Mouse (Mus musculus) embryonic facial prominence, embryonic 11.5 days (tissue): Measurements from ENCODE around the gene Xpo4. TPM values are rescaled to one million over a fixed set of nuclear protein-coding genes. Genes with fewer than 3 reads are reported as not detected.
A peak's percentile ranks its signal among the peaks of the same experiment; 100 is the strongest.

Experiments
- ATAC-seq: fragments of 200-750 bp; cut with Nextera tagmentation; replicated peaks from 2 replicates; pipeline ENCODE4 v1.8.0; 2017; ENCODE audit warnings: low read depth; ENCODE audit not compliant: insufficient number of reproducible peaks, low FRiP score, low TSS enrichment
- DNase-seq: peaks from one replicate; pipeline ENCODE4 v3.0.0-alpha.2; 2015; ENCODE audit warnings: low spot score
- H3K27ac ChIP-seq: fragments of 300-500 bp; sonication (generic); replicated peaks from 2 replicates; pipeline ENCODE4 v1.5.1; 2014; ENCODE audit warnings: mild to moderate bottlenecking, low read depth, low read length, control low read depth
- H3K27me3 ChIP-seq: fragments of 300-500 bp; sonication (generic); 2 replicates; pipeline ENCODE4 v1.6.1; 2014; ENCODE audit warnings: mild to moderate bottlenecking, low read length, moderate library complexity, mixed read lengths; ENCODE audit not compliant: control insufficient read depth, insufficient read depth
- H3K36me3 ChIP-seq: fragments of 300-500 bp; sonication (generic); replicated peaks from 2 replicates; pipeline ENCODE4 v1.6.1; 2014; ENCODE audit warnings: low read depth, mild to moderate bottlenecking, low read length, moderate library complexity, mixed read lengths; ENCODE audit not compliant: control insufficient read depth, insufficient read depth
- H3K4me1 ChIP-seq: fragments of 300-500 bp; sonication (generic); 2 replicates; pipeline ENCODE4 v1.6.1; 2014; ENCODE audit warnings: low read length, mixed read lengths; ENCODE audit not compliant: control insufficient read depth, insufficient read depth
- H3K4me2 ChIP-seq: fragments of 300-500 bp; sonication (generic); 2 replicates; pipeline ENCODE4 v1.6.1; 2014; ENCODE audit warnings: low read depth, mild to moderate bottlenecking, control low read depth, low read length, moderate library complexity
- H3K4me3 ChIP-seq: fragments of 300-500 bp; sonication (generic); 2 replicates; pipeline ENCODE4 v1.5.1; 2014; ENCODE audit warnings: low read depth, low read length, control low read depth
- H3K9ac ChIP-seq: fragments of 300-500 bp; sonication (generic); replicated peaks from 2 replicates; pipeline ENCODE4 v1.6.1; 2014; ENCODE audit warnings: mild to moderate bottlenecking, control low read depth, low read length
- H3K9me3 ChIP-seq: fragments of 300-500 bp; sonication (generic); replicated peaks from 2 replicates; pipeline ENCODE4 v1.6.1; 2016; ENCODE audit warnings: mild to moderate bottlenecking, low read length, inconsistent platforms, mixed read lengths; ENCODE audit not compliant: control insufficient read depth
- WGBS: fragments of 180-500 bp; shearing (Covaris S2); extraction: QIAGEN DNeasy Blood & Tissue Kit; methylation state at CpG from one replicate; pipeline ENCODE4 v1.1.7; 2014; 5-methylcytosine and 5-hydroxymethylcytosine counted together
- polyA plus RNA-seq: library from polyadenylated mRNA; unstranded; fragments of >200 nt; fragmentation: Nextera tagmentation; extraction: Ambion mirVana; gene quantifications from 2 replicates; pipeline ENCODE4 v1.2.1, GENCODE M21; 2014

Xpo4 gene
- polyA plus RNA-seq, 1 experiment from 2014 or later: 37.0 TPM

DNA sequence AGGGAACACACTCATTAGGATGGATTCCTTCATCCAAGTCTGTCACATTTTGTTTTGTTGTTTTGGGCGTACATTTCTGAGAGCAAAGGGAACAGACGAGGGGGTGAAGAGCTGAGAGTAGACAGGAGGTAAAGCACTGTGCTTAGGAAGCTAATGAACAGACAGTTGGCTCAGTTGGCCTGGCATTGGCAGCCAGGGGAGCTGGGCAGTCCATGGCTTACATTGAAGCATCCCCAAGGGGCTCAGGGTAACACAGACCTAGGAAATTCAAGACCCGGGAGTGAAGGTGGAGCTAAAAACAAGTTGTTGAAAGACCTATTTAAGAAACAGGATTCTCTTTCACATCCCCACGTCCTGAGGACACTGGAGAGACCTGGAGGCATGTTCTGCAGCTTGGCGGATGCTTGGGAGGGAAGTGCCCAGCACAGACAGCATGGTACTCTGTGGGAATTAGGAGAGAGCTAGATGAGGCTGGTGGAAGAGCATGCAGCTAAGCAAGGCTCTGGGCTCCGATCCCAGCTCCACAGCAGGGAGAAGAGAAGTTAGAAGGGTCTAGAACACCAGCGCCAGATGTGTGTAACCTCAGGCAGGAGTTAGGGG is 109.7 kb downstream of the Xpo4 start:
- Histone ChIP-seq H3K27ac (no peak overlapping the region), H3K9ac (no peak overlapping the region), H3K4me1 (no peaks in the 10 kb centered on the region), H3K36me3 (no peaks in the 10 kb centered on the region), H3K27me3 (no peaks in the 10 kb centered on the region), H3K9me3 (no peaks in the 10 kb centered on the region), H3K4me2 (no peak overlapping the region), H3K4me3 (no peak overlapping the region)
- DNase-seq (no peak), ATAC-seq (no peak)
- 78% methylated on average over 7 of the region's 7 CpGs for WGBS

DNA sequence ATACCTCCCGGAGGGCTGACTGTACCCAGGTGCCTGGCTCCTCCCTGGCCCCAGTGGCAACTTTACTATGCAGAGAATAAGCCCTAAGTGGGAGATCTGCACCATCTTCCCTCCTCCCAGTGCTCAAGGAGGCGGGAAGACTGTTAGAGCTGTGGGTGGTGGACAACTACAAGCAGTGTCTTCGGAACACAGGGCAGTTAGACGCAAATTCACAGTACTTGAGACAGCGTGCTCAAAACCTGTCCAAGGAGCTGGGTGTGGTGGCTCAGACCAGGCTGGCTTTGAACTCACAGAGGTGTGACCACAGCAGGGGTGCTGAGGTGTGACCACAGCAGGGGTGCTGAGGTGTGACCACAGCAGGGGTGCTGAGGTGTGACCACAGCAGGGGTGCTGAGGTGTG is 110.8 kb downstream of the Xpo4 start:
- H3K4me3 ChIP-seq: no peak overlapping the region
- DNase-seq: no peak
- H3K27ac ChIP-seq: no peak overlapping the region
- H3K4me2 ChIP-seq: no peak overlapping the region
- H3K27me3 ChIP-seq: no peaks in the 10 kb centered on the region
- ATAC-seq: no peak
- H3K9me3 ChIP-seq: no peaks in the 10 kb centered on the region
- WGBS: 86% methylated on average over 5 of the region's 5 CpGs
- H3K4me1 ChIP-seq: no peaks in the 10 kb centered on the region
- no peak overlapping the region for H3K9ac ChIP-seq
- H3K36me3 ChIP-seq: no peaks in the 10 kb centered on the region; the same call in 1 of the 2 replicates

DNA sequence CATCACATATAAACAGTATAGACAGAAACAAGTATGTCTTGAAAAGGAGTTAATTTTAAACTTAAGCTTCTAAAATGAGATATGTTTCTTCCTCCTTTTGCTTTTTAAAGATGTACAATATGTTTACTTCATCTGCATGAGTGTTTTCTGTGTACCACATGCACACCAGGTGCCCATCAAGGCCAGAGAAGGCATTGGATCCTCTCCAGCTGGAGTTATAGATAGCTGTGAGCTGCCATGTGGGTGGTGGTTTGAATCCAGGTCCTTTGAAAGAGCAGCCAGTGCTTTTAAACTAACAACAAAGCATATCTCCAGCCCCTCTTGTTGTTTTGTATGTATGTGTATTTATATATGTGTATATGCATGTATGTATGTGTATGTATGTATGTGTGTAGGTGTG is 112.3 kb downstream of the Xpo4 start:
- Histone ChIP-seq H3K4me1 (no peaks in the 10 kb centered on the region), H3K27me3 (no peaks in the 10 kb centered on the region), H3K4me3 (no peak overlapping the region), H3K36me3 (no peaks in the 10 kb centered on the region; the same call in 1 of the 2 replicates), H3K27ac (no peak overlapping the region), H3K9me3 (no peaks in the 10 kb centered on the region), H3K9ac (no peak overlapping the region), H3K4me2 (no peak overlapping the region)
- ATAC-seq: no peak
- DNase-seq: no peak

DNA sequence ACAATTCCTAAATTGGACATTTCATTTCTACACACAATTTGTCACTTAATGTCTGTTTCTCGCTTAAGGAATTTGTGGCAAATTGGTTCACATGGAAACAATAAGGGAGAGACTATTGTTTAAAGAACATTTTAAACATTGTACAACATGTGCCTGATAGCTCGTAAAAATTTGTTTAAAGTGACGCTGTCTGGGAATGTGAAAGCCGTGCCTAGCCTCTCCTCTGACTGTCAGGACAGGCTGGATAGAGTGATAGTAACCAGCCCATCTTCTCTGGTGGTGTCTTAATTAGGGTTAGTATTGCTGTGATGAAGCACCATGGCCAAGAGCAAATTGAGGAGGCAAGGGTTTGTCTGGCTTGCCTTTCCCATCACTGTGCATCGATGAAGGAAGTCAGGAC is 118.2 kb downstream of the Xpo4 start:
- Histone ChIP-seq H3K27ac (no peak overlapping the region), H3K36me3 (no peaks in the 10 kb centered on the region; the same call in 1 of the 2 replicates), H3K4me1 (peaks cover 2% of the 10 kb centered on the region; the same call in 1 of the 2 replicates), H3K4me3 (no peak overlapping the region), H3K4me2 (no peak overlapping the region), H3K9ac (no peak overlapping the region), H3K27me3 (no peaks in the 10 kb centered on the region), H3K9me3 (no peaks in the 10 kb centered on the region)
- WGBS: 78% methylated on average over 5 of the region's 5 CpGs
- DNase-seq (no peak), ATAC-seq (no peak)

DNA sequence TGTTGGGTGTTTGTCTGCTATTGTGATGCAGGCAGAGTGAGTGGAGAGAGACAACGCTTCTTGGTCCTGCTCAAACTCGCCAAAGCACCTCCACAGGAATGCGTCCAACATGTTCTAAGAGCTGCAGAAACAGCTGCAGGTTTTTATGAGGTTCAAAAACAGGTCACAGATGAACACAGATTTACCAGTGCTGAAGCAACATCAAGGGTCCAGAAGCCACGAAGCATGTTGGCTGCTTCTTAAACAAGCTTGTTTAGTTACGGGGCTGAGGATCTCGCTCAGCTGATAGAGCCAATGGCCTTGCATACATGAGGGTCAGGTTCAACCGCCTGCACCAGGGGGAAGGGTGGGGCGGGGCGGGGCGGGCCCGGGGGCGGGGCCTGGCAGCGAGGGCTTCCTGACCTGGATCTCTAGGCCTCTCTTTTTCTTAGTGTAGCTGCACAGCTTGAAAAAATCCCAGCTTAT is 118.6 kb downstream of the Xpo4 start:
- Histone ChIP-seq H3K4me2 (no peak overlapping the region), H3K4me1 (peaks cover 2% of the 10 kb centered on the region; the same call in 1 of the 2 replicates), H3K4me3 (no peak overlapping the region), H3K27ac (no peak overlapping the region), H3K36me3 (no peaks in the 10 kb centered on the region; the same call in 1 of the 2 replicates), H3K27me3 (no peaks in the 10 kb centered on the region), H3K9me3 (no peaks in the 10 kb centered on the region), H3K9ac (no peak overlapping the region)
- DNase-seq (peak; percentile 24), ATAC-seq (no peak; the same call in 1 of the 2 replicates)
- 23% methylated on average over 13 of the region's 13 CpGs for WGBS

DNA sequence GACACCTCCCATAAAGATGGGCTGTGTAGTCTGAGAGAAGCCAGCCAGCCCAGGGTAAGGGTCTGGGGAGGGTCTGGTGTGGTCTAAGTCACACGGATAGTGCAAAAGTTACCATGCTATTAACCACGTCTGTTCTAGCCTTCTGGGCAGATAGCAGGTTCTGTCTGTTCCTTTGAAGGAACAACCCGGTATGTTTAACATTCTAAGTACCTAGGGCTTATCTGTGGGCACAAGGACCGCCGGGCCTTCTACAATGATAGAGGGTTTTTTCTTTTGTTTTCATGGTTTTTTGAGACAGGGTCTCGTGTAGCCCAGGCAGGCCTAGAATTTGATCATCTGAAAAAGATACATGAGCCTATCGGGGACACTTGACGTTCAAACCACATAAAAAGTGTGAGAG is 119.1 kb downstream of the Xpo4 start:
- 85% methylated on average over 8 of the region's 8 CpGs for WGBS
- DNase-seq: no peak

DNA sequence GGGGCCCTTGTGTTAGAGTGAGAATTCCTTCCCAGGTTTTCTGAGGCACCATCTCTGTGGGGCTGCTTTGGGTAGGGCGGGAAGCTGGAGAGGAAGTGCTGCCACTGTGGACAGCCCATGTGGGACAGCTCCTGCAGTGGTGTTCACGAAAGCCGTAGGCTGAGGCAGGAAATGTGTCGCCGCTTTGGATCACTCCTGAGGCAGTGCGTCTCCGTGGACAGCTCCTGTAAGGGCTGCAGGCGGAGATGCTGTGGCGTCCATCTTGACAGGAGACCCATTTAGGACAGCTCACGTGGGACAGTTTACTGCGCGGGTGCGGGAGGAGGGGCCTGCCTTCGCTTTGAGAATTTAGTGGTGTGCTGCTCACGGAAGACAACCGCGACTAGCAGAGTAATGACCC is 119.7 kb downstream of the Xpo4 start:
- ATAC-seq (no peak), DNase-seq (no peak)
- no peak overlapping the region for H3K27ac ChIP-seq
- no peaks in the 10 kb centered on the region for H3K9me3 ChIP-seq
- peaks cover 2% of the 10 kb centered on the region; the same call in 1 of the 2 replicates for H3K4me1 ChIP-seq
- H3K4me2 ChIP-seq: no peak overlapping the region
- 79% methylated on average over 17 of the region's 17 CpGs for WGBS
- H3K27me3 ChIP-seq: no peaks in the 10 kb centered on the region
- H3K9ac ChIP-seq: no peak overlapping the region
- H3K36me3 ChIP-seq: no peaks in the 10 kb centered on the region; the same call in 1 of the 2 replicates
- H3K4me3 ChIP-seq: no peak overlapping the region

More for the DNA sequence above, 119.1 kb downstream of the Xpo4 start:
- Histone ChIP-seq H3K27me3 (no peaks in the 10 kb centered on the region), H3K27ac (no peak overlapping the region), H3K4me1 (peaks cover 2% of the 10 kb centered on the region; the same call in 1 of the 2 replicates), H3K4me2 (no peak overlapping the region), H3K9ac (no peak overlapping the region), H3K36me3 (no peaks in the 10 kb centered on the region; the same call in 1 of the 2 replicates), H3K9me3 (no peaks in the 10 kb centered on the region), H3K4me3 (no peak overlapping the region)
- no peak for ATAC-seq

DNA sequence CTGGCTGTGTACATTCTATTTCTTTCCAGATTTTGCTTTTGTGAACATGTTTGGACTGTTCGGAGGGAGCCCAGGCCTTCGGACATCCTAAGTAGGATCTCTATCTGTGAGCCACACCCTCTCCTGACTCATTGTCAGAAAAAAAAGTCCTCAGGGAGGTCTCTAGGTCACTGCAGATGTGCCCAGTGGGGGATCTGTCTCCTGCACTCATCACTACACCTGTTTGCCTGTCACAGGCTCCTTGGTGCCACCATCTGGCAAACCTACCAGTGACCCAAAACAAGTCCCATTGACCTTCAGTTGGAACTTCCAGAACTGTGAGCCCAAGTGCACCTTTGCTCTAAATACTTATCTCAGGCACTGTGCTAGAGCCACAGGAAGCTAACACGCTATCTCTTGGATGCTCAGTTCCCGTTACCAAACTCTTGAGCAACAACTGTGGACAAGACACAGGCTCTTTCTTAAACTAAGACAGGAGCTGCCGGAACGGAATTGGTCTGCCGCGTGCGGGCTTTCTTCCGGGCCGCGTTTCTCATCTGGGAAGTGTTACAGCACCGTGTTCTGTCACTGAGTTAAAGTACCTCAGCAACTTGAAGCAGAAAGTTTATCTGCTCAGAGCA is 121.7 kb downstream of the Xpo4 start:
- Histone ChIP-seq H3K36me3 (no peaks in the 10 kb centered on the region), H3K27ac (no peak overlapping the region), H3K4me3 (no peak overlapping the region), H3K4me2 (no peak overlapping the region), H3K27me3 (no peaks in the 10 kb centered on the region), H3K9me3 (no peaks in the 10 kb centered on the region), H3K9ac (no peak overlapping the region), H3K4me1 (peaks cover 2% of the 10 kb centered on the region; the same call in 1 of the 2 replicates)
- ATAC-seq: no peak
- no peak for DNase-seq
- WGBS: 91% methylated on average over 13 of the region's 13 CpGs
